Mouse (Mus musculus): ENCODE measurements around the gene Cpsf4l. TPM values are rescaled to one million over a fixed set of nuclear protein-coding genes. Genes with fewer than 3 reads are reported as not detected.

Cpsf4l gene
- total and polyA plus RNA-seq, 3 experiments, result 0.13 to 0.43 TPM; not detected in 1

DNA sequence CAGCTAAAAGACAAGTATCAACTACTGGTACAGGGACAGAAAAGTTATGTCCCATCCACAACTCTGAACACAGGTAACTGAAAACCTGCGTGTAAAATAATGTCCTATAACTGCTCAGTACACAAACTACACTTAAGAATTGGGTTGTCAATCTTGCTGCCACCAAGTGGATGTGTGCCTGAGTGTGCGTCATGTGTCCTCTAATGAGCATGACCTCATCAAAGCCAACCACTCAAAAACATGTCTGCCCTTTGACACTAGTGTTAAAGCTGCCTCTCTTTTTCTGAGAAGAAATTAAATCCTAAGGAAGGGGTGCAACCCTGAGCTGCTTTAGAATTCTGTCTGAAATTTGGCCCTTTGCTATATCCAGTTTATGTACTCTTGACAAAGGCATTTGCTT lies 45.5 kb downstream of the Cpsf4l start:
- in situ Hi-C loops (cut with MboI; ENCODE audit: low pct_ligation_motif_present, low pct_unique_long_range_greater_than_20kb, low sequenced_read_pairs) (no loop called here), dilution Hi-C loops (cut with MboI; ENCODE audit: extremely low pct_ligation_motif_present, extremely low pct_unique_long_range_greater_than_20kb, low sequenced_read_pairs) (no loop called here)
- no peak overlapping the region for H3K4me3 ChIP-seq (replicated peaks in 1 of 3; ENCODE audit: low read depth in 2 of 3, low read length in 2 of 3, poor library complexity in 1 of 3)
- no peak overlapping the region for H3K4me2 ChIP-seq (ENCODE audit: insufficient read depth, low read depth, poor library complexity, severe bottlenecking)
- peaks cover 0 to 28% of the 10 kb centered on the region in 2 experiments; a peak in 2 of 4 replicates for H3K4me1 ChIP-seq (ENCODE audit: control insufficient read depth in 1 of 2, insufficient read depth in 2 of 2)
- H3K79me2 ChIP-seq (replicated peaks; ENCODE audit: control insufficient read depth, extremely low read depth, insufficient read depth, poor library complexity, severe bottlenecking), result peaks cover 16% of the 10 kb centered on the region
- H3K27ac ChIP-seq (ENCODE audit: insufficient read depth, low read depth), result no peak overlapping the region
- no peak for TF ChIP-seq ZMIZ1 (IDR thresholded peaks at IDR 0.05; ENCODE audit: low read depth, low read length)
- TF ChIP-seq EP300 (IDR thresholded peaks at IDR 0.05; ENCODE audit: low read length), result no peak
- TF ChIP-seq ZC3H11A (IDR thresholded peaks at IDR 0.05; ENCODE audit: low read depth, low read length), result no peak
- H3K9ac ChIP-seq (ENCODE audit: insufficient read depth, low read depth), result no peak overlapping the region
- peaks cover 66 to 86% of the 10 kb centered on the region in 2 experiments for H3K36me3 ChIP-seq (replicated peaks in 1 of 2; ENCODE audit: control insufficient read depth in 1 of 2, insufficient read depth in 1 of 2, low read length in 1 of 2)
- H3K27me3 ChIP-seq (replicated peaks), result no peaks in the 10 kb centered on the region
- no peaks in the 10 kb centered on the region for H3K9me3 ChIP-seq (replicated peaks; ENCODE audit: low read length)
- no peak for DNase-seq (ENCODE audit: extremely low read depth)

DNA sequence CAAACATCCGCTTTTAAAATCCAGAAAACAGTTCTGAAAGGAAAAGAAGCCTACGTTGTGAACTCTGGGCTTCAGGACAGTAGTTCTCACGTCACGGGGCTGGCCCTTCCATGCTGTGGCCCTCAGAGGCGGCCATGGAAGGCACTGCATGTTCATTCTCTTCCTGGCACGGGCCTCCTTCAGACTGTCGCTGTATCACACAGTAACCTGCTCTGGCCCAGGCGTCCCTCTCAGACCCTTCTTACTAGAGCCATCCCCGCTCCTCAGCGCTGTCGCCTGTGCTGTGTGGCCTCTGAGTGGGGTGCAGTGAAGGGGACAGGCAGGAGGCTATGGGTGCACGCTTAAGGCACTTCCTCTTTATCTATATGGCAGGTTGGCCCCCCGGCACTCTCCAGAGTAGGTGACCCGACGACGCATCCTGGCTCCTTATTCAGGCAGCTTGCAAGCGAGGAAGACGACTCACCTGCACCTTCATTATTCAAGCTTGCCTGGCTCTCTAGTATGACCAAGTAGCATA lies 47.9 kb downstream of the Cpsf4l start:
- no peak for DNase-seq (ENCODE audit: extremely low read depth)
- H3K4me3 ChIP-seq (replicated peaks in 1 of 3; ENCODE audit: low read depth in 2 of 3, low read length in 2 of 3, poor library complexity in 1 of 3), result no peak overlapping the region
- dilution Hi-C loops (cut with MboI; ENCODE audit: extremely low pct_ligation_motif_present, extremely low pct_unique_long_range_greater_than_20kb, low sequenced_read_pairs), result no loop called here
- H3K9me3 ChIP-seq (replicated peaks; ENCODE audit: low read length), result no peaks in the 10 kb centered on the region
- no peaks in the 10 kb centered on the region for H3K27me3 ChIP-seq (replicated peaks)
- in situ Hi-C loops (cut with MboI; ENCODE audit: low pct_ligation_motif_present, low pct_unique_long_range_greater_than_20kb, low sequenced_read_pairs), result no loop called here
- H3K79me2 ChIP-seq (replicated peaks; ENCODE audit: control insufficient read depth, extremely low read depth, insufficient read depth, poor library complexity, severe bottlenecking), result 0 out of 2 replicates have a peak, but pooled peaks cover 10% of the 10 kb centered on the region
- peaks cover 0 to 32% of the 10 kb centered on the region in 2 experiments; a peak in 2 of 4 replicates for H3K4me1 ChIP-seq (ENCODE audit: control insufficient read depth in 1 of 2, insufficient read depth in 2 of 2)
- TF ChIP-seq TBP (conservative IDR thresholded peaks at IDR 0.05; ENCODE audit: low read depth, low read length) (no peak), POLR2A (IDR thresholded peaks at IDR 0.05; ENCODE audit: low read depth, low read length) (no peak; the same call in 1 of the 2 replicates), IRF4 (IDR thresholded peaks at IDR 0.05; ENCODE audit: low read depth, low read length) (no peak), KAT2A (IDR thresholded peaks at IDR 0.05; ENCODE audit: insufficient replicate concordance, low read length) (no peak), ZC3H11A (IDR thresholded peaks at IDR 0.05; ENCODE audit: low read depth, low read length) (no peak), ETS1 (conservative IDR thresholded peaks at IDR 0.05; ENCODE audit: low read depth, low read length) (no peak), BHLHE40 (IDR thresholded peaks at IDR 0.05; ENCODE audit: low read depth, low read length) (no peak), MAX (IDR thresholded peaks at IDR 0.05; ENCODE audit: low read length) (no peak), SIN3A (IDR thresholded peaks at IDR 0.05; ENCODE audit: low read length) (no peak)
- H3K36me3 ChIP-seq (replicated peaks in 1 of 2; ENCODE audit: control insufficient read depth in 1 of 2, insufficient read depth in 1 of 2, low read length in 1 of 2), result peaks cover 68 to 85% of the 10 kb centered on the region in 2 experiments
- no peak overlapping the region for H3K9ac ChIP-seq (ENCODE audit: insufficient read depth, low read depth)
- H3K27ac ChIP-seq (ENCODE audit: insufficient read depth, low read depth), result no peak overlapping the region
- H3K4me2 ChIP-seq (ENCODE audit: insufficient read depth, low read depth, poor library complexity, severe bottlenecking), result no peak overlapping the region

DNA sequence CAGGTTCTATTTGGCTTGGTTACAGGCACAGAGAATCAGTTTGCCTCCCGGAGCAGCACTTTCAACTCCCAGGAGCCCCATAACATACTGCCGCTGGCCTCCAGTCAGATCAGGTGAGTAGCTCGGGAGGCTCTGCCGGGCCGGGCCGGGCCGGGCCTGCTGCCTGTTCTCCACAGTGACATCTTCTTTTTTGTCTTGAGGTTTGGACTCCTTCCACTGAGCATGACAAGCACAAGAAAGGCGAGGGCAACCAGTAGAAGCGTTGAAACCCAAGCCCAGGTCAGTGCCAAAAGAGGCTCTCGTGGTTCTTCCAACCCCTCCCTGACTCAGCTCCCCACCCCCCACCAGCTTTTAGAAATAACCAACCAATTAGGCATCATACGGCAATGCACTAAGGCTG lies 48.9 kb downstream of the Cpsf4l start:
- peaks cover 0 to 28% of the 10 kb centered on the region in 2 experiments; a peak in 2 of 4 replicates for H3K4me1 ChIP-seq (ENCODE audit: control insufficient read depth in 1 of 2, insufficient read depth in 2 of 2)
- dilution Hi-C loops (cut with MboI; ENCODE audit: extremely low pct_ligation_motif_present, extremely low pct_unique_long_range_greater_than_20kb, low sequenced_read_pairs) (no loop called here), in situ Hi-C loops (cut with MboI; ENCODE audit: low pct_ligation_motif_present, low pct_unique_long_range_greater_than_20kb, low sequenced_read_pairs) (no loop called here)
- DNase-seq (ENCODE audit: extremely low read depth), result no peak
- H3K9me3 ChIP-seq (replicated peaks; ENCODE audit: low read length), result no peaks in the 10 kb centered on the region
- H3K9ac ChIP-seq (ENCODE audit: insufficient read depth, low read depth), result no peak overlapping the region
- H3K27me3 ChIP-seq (replicated peaks), result no peaks in the 10 kb centered on the region
- TF ChIP-seq MAX (IDR thresholded peaks at IDR 0.05; ENCODE audit: low read length), result no peak
- TF ChIP-seq TCF12 (IDR thresholded peaks at IDR 0.05; ENCODE audit: low read depth, low read length), result no peak
- no peak for TF ChIP-seq E2F4 (IDR thresholded peaks at IDR 0.05; ENCODE audit: insufficient replicate concordance, low read depth, low read length)
- no peak for TF ChIP-seq NELFE (IDR thresholded peaks at IDR 0.05; ENCODE audit: low read depth, low read length)
- TF ChIP-seq MAZ (IDR thresholded peaks at IDR 0.05; ENCODE audit: low read depth, low read length), result no peak
- no peak for TF ChIP-seq BHLHE40 (IDR thresholded peaks at IDR 0.05; ENCODE audit: low read depth, low read length)
- TF ChIP-seq ZC3H11A (IDR thresholded peaks at IDR 0.05; ENCODE audit: low read depth, low read length), result no peak
- TF ChIP-seq RCOR1 (conservative IDR thresholded peaks at IDR 0.05; ENCODE audit: low read depth, low read length), result no peak
- no peak for TF ChIP-seq JUND (conservative IDR thresholded peaks at IDR 0.05; ENCODE audit: low read depth, low read length)
- TF ChIP-seq UBTF (IDR thresholded peaks at IDR 0.05; ENCODE audit: low read depth, low read length), result no peak
- no peak for TF ChIP-seq SIN3A (IDR thresholded peaks at IDR 0.05; ENCODE audit: low read length)
- TF ChIP-seq MEF2A (IDR thresholded peaks at IDR 0.05; ENCODE audit: borderline replicate concordance, low read depth, low read length), result no peak
- no peak for TF ChIP-seq EP300 (IDR thresholded peaks at IDR 0.05; ENCODE audit: low read length)
- 0 out of 2 replicates have a peak, but pooled peaks cover 10% of the 10 kb centered on the region for H3K79me2 ChIP-seq (replicated peaks; ENCODE audit: control insufficient read depth, extremely low read depth, insufficient read depth, poor library complexity, severe bottlenecking)
- no peak overlapping the region for H3K4me3 ChIP-seq (replicated peaks in 1 of 3; ENCODE audit: low read depth in 2 of 3, low read length in 2 of 3, poor library complexity in 1 of 3)
- H3K36me3 ChIP-seq (replicated peaks in 1 of 2; ENCODE audit: control insufficient read depth in 1 of 2, insufficient read depth in 1 of 2, low read length in 1 of 2), result peaks cover 73 to 86% of the 10 kb centered on the region in 2 experiments
- no peak overlapping the region for H3K4me2 ChIP-seq (ENCODE audit: insufficient read depth, low read depth, poor library complexity, severe bottlenecking)
- H3K27ac ChIP-seq (ENCODE audit: insufficient read depth, low read depth), result no peak overlapping the region

Measured in CH12.LX (cell line).